Mouse (Mus musculus): ENCODE results near the gene Six1.
"Not testable (repeated sequence)": the region's sequence is repeated elsewhere in the genome, so short reads cannot be mapped to it uniquely, and the experiment has no call there.

Gene Six1

GRCm38 (mm10) chr12:73053668-73054241 is at the start of gene Six1:
TSS of gene Six1 (minus strand) at chr12:73053887.
- DNase-seq, result peak; percentile 37 to 43

GRCm38 (mm10) chr12:73098593-73098992 is 44.9 kb upstream of the Six1 start:
- DNase-seq, result no peak

- DNase-seq, result not testable (repeated sequence)
These were observed 42.5 kb upstream of the Six1 start for GRCm38 (mm10) chr12:73096177-73096576.

GRCm38 (mm10) chr12:73094605-73095004 is 40.9 kb upstream of the Six1 start:
- no peak for DNase-seq

- DNase-seq, result no peak
These were observed 40.5 kb upstream of the Six1 start for GRCm38 (mm10) chr12:73094189-73094588.

- DNase-seq, result no peak
These were observed 37.1 kb upstream of the Six1 start for GRCm38 (mm10) chr12:73090672-73091335.

GRCm38 (mm10) chr12:73088911-73089310 is 35.2 kb upstream of the Six1 start:
- DNase-seq, result no peak

GRCm38 (mm10) chr12:73088500-73088899 is 34.8 kb upstream of the Six1 start:
- DNase-seq, result no peak

GRCm38 (mm10) chr12:73087086-73087485 is 33.4 kb upstream of the Six1 start:
- DNase-seq, result no peak

GRCm38 (mm10) chr12:73085739-73086630 is 32.3 kb upstream of the Six1 start:
- no peak for DNase-seq

GRCm38 (mm10) chr12:73083773-73084172 is 30.1 kb upstream of the Six1 start:
- no peak for DNase-seq

GRCm38 (mm10) chr12:73081828-73082227 is 28.1 kb upstream of the Six1 start:
- DNase-seq, result not testable (repeated sequence)

GRCm38 (mm10) chr12:73060805-73061410 is 7.2 kb upstream of the Six1 start:
- DNase-seq, result no peak

- DNase-seq, result no peak
These were observed 3.8 kb upstream of the Six1 start for GRCm38 (mm10) chr12:73057492-73057891.

- no peak for DNase-seq
These were observed 1.8 kb upstream of the Six1 start for GRCm38 (mm10) chr12:73055451-73055850.

- DNase-seq, result peak in 1 of 2 experiments; percentile 6
These were observed 994 bp upstream of the Six1 start for GRCm38 (mm10) chr12:73054576-73055185.

- peak in 1 of 2 experiments; percentile 15 for DNase-seq
These were observed 766 bp downstream of the Six1 start for GRCm38 (mm10) chr12:73052651-73053591.

- DNase-seq, result peak in 1 of 2 experiments; percentile 30
These were observed 1.5 kb downstream of the Six1 start for GRCm38 (mm10) chr12:73052036-73052650.

- DNase-seq, result peak in 1 of 2 experiments; percentile 3
These were observed 2.7 kb downstream of the Six1 start for GRCm38 (mm10) chr12:73050811-73051580.

- DNase-seq, result no peak
These were observed 3.4 kb downstream of the Six1 start for GRCm38 (mm10) chr12:73050305-73050704.

Data from B cell, adult 2 months (primary cell).